Mouse (Mus musculus): ENCODE data around the gene Ints14.
"Not testable (repeated sequence)": the region's sequence is repeated elsewhere in the genome, so short reads cannot be mapped to it uniquely, and the experiment has no call there.

Ints14 gene

DNA sequence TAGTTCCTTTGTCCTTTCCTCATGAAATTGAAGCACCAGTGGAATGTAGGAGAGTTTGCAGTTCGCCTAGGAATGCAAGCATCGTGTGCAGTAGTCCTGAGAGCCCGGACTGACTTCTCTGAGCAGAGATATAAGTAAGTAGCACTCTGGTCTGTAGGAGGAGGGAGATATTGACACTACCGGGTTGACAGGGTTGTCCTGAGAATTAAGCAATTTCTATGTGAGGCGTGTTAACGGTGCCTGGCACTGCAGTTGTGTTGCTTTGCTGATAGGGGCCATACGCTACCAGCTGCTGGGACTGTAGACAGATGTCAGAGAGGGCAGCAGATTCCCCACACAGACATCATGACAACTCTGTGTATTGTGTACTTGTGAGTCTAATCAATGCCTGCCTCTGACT, 7.5 kb upstream of the Ints14 start:
- no peak for DNase-seq

DNA sequence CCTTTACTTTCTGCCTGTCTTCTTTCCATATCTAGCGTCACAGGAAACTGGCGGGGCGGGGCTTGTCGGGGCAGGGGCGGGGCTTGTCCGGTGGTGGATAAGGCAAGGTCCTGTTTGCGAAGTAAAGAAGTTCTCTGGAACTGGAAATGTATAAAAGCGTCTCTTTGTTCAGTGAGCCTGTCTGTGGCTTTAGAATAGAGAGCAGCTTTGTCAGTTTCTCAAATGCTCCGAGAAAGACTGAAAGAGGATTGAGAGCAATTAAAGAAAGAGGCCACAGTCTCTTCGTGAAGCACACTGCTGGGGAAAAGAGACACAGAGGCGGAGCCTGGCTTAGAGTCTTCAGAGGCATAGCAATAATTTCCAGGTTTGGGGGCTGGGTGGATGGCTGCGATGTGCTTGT, 4.4 kb upstream of the Ints14 start:
- DNase-seq, result peak; percentile 29

DNA sequence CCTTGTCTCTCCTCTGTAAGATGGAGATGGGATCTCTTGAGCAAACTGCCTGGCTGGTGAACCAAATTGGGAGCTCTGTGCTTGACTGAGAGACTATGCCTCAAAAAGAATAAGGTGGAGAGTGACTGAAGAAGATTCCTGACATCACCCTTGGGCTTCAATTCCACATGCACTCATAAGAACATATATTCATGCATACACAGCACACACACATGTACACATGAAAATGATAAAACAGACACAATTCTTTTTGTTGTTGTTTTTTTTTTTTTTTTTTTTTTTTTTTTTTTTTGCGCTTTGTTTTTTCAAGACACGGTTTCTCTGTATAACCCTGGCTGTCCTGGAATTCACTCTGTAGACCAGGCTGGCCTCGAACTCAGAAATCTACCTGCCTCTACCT, 3.4 kb upstream of the Ints14 start:
- DNase-seq, result no peak

DNA sequence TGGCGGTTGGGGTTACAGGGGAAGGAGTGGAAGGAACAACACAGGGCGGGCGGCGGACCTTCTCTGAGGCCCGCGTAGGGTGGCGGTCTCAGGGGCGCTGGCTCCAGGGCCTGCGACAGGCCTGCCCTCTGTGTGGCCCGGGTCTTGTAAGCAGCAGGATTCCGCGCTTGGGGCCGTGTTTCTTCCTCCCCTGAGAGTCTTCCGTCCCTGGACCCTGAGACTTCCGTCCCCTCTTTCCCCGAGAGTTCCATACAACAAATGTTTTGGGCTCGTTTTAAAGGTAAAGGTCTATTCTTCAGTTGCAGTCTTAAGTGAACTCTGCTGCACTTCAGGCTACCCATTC, 244 bp downstream of the Ints14 start:
- no peak for DNase-seq

DNA sequence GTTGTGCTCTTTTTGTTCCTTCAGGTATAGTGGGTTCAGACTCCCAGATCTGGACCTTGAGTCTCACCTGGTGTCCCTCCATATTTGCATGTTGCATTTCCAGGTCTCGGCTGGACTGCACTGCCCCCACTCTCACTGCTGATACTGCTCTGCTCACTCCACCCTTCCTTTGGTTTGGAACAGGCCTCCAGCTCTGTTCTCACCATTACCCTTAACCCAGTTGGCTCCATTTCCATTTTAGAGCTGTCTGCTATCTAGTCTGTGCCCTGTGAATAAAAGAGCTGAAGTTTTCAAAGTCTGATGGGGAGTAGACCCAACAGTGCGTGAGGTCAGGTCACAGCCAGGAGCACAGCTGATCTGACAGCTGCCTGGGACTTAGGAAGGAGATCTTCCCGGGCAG, 19.8 kb downstream of the Ints14 start:
- DNase-seq, result peak; percentile 16

DNA sequence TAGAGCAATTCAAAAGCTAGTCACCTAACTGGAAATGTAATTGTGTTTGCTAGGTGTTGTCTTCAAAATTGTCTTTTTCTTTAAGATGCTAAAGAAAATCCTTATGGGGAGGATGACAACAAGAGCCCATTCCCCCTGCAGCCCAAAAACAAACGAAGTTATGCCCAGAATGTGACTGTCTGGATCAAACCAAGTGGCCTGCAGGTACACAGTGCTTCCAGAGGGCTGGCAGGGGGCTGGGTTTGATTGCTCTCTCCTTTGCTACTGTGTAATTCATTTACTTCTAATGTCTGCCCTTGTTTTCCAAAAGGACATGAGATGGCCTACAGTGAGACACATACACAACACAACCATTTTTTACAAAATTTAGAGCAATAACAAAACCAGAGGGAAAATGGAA, 21.2 kb downstream of the Ints14 start:
- DNase-seq, result no peak

DNA sequence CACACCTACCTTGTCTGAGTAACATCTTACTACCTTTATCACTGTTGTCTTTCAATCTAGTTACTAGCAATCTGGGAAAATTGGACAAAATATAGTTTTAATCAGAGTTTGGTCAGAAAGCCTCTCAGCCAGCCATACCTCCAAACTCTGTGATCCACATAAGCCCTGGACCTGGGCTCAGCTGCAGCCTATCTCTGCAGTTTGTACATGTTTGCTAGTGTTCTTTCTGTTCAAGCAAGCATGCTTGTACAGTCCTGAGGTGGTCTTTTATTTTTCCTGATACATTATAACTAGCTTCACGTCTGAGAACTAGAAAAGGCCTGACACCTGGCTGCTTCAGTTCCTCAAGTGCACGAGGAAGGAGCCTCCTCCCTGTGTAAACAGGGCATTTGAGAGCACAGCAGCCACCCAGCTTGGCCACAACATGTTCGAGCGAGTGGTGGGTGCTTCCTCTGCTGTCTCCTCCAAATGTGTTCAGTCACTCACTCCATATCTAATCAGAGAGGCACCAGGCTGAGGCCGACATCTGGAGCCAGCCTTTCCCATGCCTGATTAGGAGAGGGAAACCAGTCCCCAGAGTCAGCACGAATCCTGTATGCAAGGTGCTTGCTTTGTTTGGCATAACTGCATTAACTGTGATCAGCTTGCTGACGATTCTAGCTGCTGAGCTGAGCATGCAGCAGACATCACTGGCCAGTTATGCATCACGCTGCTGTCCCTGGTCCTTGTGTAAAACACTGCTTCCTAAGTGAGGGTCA, 24.5 kb downstream of the Ints14 start:
- DNase-seq, result no peak

DNA sequence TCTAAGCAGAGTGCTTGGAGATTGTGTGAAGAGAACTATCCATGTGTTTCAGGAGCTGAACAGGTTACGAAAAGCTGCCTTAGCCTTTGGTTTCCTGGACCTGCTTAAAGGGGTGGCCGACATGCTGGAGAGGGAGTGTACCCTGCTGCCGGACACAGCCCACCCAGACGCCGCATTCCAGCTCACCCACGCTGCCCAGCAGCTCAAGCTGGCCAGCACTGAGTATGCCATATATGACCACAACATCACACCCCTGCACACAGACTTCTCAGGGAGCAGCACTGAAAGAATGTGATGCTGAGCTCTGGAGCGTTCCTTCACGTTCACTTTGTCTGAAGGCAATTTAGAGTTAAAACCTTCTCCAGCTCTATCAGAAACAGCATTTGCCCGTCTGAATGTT, 25.1 kb downstream of the Ints14 start:
- DNase-seq, result no peak

DNA sequence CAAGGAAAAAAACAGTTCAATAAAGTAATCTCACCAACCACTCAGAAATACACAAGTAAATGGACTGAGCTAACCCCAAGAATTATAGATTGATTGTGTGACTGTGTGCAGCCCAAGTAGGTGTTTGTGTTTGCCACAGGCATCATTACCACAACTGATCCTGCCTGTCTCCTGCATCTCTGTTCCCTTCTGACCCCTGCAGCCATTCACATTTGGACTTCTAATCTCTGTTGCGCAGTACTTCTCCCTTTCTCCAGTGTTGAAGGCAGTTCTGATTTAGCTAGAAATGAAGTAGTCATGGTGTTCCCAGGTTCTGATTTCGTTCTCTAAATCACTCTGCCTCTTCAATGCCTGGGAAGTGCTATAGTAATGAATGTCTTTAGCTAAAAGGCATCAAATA, 26.9 kb downstream of the Ints14 start:
- no peak for DNase-seq

DNA sequence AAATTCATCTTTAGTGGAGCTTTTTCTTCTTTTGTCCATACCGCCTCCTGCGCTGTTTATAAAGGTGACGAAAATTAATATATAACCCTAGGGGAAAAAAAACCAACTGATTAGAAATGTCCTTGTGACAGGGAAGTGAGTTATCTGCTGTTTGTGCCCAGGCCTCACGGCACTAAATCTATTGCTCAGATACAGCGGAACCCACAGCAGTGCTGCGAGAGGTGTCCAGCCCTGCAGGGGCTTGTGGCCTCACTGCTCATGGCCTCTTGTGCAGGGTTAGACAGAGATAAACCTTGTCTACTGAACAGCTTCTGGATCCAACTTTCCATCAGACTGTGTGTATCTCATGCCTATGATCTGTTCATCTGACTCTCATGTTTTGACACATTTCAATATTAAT, 27.7 kb downstream of the Ints14 start:
- no peak for DNase-seq

DNA sequence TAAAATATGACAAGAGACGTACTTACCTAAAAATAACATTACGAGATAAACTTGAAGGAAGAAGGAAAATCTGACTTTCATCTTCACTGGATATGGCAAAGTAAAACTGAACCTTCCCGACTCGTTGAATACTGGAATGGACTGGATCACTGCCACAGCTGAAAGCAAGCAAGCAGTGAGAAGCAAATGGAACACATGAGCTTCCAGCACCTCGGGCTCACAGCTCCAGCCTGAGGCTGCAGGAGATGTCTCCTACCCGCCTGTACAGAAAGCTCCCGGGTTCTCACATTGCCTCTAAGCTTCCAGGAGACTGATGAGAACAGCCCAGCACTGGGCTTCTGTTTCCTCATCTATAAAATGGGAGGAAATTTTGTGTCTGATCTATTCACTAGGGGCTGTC, 29.6 kb downstream of the Ints14 start:
- no peak for DNase-seq

DNA sequence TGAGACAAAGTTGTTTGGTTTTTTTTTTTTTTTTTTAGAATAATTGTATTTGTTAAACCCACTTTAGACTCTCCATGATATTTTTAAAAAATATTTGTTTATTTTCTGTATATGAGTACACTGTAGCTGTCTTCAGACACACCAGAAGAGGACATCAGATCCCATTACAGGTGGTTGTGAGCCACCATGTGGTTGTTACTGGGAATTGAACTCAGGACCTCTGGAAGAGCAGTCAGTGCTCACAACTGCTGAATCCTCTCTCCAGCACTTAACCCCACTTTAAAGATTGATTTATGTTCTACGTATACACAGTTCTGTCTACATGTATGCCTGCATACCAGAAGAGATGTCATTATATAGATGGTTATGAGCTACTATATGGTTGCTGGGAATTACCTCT, 34.8 kb downstream of the Ints14 start:
- not testable (repeated sequence) for DNase-seq

DNA sequence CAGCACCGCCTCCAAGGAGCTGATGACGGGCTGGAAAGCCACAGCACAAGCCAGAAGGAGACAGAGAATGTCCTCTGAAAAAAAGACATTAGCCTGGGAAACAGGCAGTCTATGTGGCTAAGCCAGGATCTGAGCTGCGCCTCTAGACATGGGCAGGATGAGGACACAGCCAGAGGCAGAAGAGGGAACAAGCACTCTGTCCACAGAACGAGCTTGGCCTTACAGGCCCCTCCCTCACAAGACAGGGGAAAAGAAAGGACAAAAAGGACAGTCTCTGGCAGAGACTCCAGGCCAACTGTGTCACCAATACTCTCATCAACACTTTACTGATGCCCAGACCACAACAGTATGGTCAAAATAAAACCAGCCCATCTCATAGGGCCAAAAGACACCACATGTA, 40.8 kb downstream of the Ints14 start:
- DNase-seq, result no peak

DNA sequence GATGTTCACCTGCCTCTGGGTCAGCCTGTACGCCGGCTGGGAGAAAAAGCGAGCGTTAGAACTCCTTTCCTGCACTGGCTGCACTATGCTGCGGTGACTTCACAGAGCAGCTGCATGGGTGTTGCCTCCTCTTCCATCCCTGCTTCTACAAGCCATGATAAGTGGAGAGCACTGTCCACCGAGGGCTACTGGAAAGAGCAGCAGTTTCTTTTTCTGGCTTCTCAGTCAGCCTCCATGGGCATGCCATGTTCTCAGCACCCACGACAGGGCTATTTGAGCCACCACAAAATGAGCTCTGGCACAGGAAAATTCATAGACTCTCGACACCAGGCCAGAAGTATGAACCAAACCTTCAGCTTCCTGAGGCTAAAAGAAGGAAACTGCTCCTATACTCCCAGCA, 45.0 kb downstream of the Ints14 start:
- DNase-seq, result no peak

DNA sequence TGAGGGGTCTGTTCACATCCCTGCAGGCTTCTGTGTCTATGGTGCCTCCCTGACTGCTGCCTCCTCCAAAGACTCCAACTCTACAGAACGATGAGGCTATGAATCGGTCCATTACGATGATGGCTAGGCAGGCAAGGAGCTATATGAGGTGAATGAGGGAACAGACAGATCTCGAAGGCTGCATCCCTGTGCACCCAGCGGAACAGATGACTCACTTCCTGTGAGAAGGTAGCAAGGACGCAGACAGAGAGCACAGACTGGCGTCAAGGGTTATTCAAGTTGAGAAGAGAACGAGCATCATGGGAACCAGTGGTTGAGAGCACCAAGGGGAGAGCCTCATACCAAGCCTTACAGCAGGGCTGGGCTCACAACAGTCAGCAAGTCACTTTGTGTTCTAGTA, 49.9 kb downstream of the Ints14 start:
- DNase-seq, result no peak

DNA sequence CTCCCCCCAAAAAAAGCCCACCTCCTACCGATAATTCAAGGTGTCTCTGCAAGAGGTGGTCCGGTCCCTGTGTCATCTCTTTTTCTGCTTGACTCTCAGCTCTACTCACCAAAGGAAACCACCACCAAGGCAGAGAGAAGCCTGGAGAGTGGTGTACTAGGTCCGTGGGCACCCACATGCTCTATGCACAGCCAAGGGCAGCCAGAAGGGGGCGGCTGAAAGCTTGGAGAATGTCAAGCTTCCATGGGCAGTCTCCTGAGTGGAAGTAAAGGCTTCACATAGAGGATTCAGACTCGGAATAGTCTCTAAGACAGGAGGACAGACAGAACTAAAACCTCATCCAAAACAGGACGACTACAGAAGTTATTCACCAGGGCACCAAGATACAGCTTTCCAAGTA, 50.6 kb downstream of the Ints14 start:
- peak; percentile 30 for DNase-seq

DNA sequence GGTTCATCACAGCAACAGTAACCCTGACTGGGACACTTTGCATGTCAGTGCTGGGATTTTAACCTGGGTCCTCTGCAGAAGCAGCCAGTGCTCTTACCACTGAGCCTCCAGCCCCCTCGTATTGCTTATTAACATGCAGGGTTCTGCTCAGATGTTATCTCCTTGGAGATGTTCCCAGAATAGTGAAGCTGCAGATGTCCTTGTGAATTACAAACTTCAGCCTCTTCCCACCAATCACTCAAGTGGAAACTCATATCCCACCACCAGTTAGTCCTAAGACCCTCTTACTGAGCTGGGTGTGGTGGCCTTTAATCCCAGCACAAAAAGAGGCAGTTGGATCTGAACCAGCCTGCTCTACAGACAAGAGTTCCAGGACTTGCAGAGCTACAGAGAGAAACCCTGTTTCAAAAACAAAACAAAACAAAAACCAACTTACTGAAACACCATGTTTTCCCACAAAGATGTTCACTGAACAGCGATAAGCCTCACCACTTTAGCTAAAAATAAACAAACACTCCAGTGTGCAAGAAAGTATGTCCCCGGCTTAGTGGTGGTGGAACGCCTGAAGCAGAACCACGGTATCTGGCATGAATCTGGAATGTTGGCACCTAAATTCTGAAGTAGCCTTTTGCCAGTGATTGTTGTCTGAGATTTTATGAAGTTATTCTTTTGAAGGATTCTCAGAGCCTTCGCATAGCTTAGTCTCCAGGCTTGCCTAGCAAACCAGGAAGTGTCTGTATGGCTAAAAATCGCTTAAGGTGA, 54.9 kb downstream of the Ints14 start:
- DNase-seq, result no peak

DNA sequence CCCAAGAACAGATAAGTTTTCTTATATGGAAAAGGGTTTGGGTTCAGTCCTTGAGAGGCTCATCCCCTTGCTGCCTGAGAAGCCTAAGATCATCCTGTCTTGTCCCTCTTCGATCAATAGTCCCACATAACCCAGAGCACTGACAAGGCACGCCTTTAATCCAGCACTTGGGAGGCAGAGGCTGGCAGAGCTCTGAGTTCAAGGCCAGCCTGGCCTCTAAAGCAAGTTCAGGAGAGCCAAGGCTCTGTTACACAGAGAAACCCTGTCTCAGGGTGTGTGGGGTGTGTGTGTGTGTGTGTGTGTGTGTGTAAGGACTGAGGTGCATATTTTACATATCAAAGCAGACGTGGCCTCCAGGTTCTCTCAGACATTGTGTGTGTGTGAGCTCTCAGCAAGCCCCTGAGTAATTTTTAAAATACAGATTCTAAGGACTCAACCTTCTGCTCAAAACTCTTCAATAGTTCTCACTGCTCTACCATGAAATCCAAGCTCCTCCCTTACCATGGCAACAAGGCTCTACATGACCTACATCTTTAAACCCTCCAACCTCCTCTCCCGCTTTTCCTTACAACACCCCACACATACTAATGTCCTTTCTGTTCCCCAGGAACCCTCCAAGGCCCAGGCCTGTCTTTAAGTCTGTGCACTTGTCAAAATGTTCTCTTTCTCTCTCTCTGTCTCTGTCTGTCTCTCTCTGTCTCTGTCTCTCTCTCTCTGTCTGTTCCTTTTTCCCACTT, 55.7 kb downstream of the Ints14 start:
- no peak for DNase-seq

DNA sequence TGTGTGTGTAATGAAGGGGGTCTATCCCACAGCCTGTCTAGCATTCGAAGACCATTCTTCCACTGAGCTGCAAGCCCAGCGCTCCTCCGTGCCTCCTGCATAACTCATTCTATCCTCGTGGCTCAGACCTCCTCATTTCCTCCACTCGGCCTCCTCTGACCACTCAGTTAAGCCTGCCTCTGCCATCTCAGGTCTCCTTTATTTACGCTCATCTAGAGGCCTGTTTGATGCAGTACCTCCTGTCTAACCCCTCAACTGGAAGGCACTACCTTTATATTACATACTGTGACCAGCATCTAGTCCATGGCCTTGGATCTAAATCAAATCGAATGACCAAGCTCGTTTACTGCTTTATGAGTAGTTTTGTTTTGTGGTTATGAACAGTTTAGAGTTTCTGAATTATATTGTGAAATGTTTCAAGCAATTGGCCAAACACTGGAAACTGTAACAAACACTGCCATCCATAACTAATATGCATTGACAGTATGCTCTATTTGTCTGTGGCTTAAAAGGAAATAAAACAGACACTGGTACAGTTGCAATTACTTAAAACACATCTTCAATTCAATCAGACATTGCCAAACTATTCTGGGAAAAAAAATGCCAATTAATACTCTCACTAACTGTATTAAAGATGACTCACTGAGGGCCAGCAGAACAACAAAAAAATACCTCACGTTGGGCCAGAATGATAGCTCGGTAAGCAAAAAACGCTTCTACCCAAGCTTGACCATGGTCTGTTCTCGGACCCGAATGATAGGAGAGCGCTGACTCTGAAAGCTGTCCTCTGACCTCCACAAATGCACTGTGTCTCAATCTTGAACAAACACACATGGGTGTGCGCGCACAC, 56.5 kb downstream of the Ints14 start:
- DNase-seq, result no peak

DNA sequence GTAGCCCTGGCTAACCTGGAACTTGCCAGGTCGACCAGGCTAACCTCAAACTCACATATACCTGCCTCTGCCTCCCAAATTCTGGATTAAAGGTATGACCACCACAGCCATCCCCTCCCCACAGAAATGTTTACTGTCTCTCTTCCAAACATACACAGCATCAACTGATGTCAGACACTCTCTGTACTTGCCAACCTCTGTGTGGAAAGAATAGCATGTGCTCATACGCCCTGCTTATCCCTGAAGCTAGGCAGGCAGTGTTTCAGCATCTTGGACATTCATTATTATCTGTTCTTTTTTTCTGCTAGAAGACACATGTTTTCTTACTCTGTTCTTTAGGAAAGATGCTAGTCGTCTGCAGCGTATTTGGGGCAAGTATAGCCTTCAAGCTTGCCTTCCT, 57.2 kb downstream of the Ints14 start:
- no peak for DNase-seq

DNA sequence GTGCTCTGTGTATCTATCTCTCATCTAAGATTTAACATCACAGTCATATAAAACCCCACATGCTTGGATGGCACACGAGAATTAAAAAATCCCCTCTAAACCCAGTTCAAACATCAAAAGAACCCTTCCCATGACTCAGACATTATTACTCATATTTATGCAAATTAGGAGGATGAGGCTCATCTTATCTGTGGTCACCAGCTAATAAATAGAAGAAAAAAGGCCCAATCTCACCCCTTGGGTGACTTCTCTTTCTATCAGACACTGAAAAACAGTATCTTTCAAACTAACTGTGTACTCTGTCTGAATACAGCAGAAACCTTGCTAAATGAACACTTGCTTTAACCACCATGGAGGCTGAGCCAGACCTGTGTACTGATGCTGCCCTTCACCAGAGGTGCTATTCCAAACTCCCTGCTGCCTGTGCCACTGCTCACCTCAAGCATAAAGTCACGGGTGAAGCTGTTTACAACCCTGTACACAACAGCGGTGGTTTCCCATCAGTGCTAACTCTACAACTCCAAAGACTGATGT, 58.0 kb downstream of the Ints14 start:
- DNase-seq, result no peak

DNA sequence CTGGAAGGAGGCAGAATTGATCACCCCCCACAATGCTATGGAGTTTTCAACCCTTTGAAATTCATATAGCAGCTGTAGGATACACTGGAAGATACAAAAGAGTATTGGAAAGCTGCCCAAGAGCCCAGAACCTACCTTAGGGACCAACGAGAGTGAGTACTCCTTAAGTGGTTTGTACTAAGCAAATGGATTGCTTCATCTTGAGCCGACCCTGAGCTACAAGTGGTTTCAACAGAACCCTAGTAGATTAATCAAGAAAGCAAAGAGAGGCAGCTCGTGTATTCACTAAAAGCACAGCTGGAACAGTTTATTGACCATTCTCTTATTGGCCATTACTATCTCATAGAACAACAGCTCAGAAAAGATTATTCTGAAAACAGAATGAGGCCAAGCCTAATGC, 58.4 kb downstream of the Ints14 start:
- DNase-seq, result no peak

DNA sequence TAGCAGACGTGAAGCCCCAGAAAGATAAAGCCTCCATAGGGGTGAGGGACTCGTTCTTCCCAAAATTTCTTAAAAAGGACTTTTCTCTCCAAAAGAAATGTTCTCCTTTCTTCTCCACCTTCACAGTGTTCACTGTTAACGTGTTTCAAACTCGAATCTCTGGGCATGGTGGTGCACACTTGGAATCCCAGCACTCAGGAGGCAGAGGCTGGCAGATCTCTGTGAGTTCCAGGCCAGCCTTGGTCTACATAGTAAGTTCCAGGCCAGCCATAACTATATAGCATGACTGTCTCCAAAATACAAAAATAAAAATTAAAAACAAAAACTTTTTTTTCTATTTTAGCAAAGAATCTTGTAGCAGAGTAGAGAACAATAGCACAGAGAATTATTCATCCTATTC, 59.4 kb downstream of the Ints14 start:
- DNase-seq, result no peak

All from kidney, postnatal 14 days (tissue).